Mouse (Mus musculus) forebrain, embryonic 16.5 days (tissue): ENCODE results near the gene Nip7. TPM values are rescaled to one million over a fixed set of nuclear protein-coding genes. Genes with fewer than 3 reads are reported as not detected.
"Not testable (repeated sequence)": the region's sequence is repeated elsewhere in the genome, so short reads cannot be mapped to it uniquely, and the experiment has no call there.

ENCODE experiments used
- ATAC-seq: fragments of 200-750 bp; cut with Nextera tagmentation; 2 replicates; pipeline ENCODE4 v1.8.0; 2017; ENCODE audit warnings: mild to moderate bottlenecking, moderate library complexity
- H3K27ac ChIP-seq: fragments of 300-500 bp; sonication (generic); 2 replicates; pipeline ENCODE4 v1.5.1; 2014; ENCODE audit warnings: low read length, control low read depth
- H3K27me3 ChIP-seq: fragments of 300-500 bp; sonication (generic); replicated peaks from 2 replicates; pipeline ENCODE4 v1.6.1; 2014; ENCODE audit warnings: low read length; ENCODE audit not compliant: control insufficient read depth, insufficient read depth
- H3K36me3 ChIP-seq: fragments of 300-500 bp; sonication (generic); 2 replicates; pipeline ENCODE4 v1.6.1; 2014; ENCODE audit not compliant: control insufficient read depth, insufficient read depth
- H3K4me1 ChIP-seq: fragments of 300-500 bp; sonication (generic); replicated peaks from 2 replicates; pipeline ENCODE4 v1.6.1; 2014; ENCODE audit warnings: low read length; ENCODE audit not compliant: control insufficient read depth, insufficient read depth
- H3K4me2 ChIP-seq: fragments of 300-500 bp; sonication (generic); 2 replicates; pipeline ENCODE4 v1.6.1; 2014; ENCODE audit warnings: mild to moderate bottlenecking, low read length, control low read depth
- H3K4me3 ChIP-seq: fragments of 300-500 bp; sonication (generic); replicated peaks from 2 replicates; pipeline ENCODE4 v1.5.1; 2014; ENCODE audit warnings: mild to moderate bottlenecking, low read length, control low read depth
- H3K9ac ChIP-seq: fragments of 300-500 bp; sonication (generic); replicated peaks from 2 replicates; pipeline ENCODE4 v1.6.1; 2014; ENCODE audit warnings: low read depth, low read length, control low read depth
- H3K9me3 ChIP-seq: fragments of 300-500 bp; sonication (generic); 2 replicates; pipeline ENCODE4 v1.6.1; 2016; ENCODE audit warnings: low read length; ENCODE audit not compliant: control insufficient read depth
- WGBS: fragments of 180-500 bp; shearing (Covaris S2); extraction: QIAGEN DNeasy Blood & Tissue Kit; methylation state at CpG from one replicate; pipeline ENCODE4 v1.1.7; 2014; 5-methylcytosine and 5-hydroxymethylcytosine counted together
- polyA plus RNA-seq: library from polyadenylated mRNA; unstranded; fragments of >200 nt; fragmentation: Nextera tagmentation; extraction: Ambion mirVana; gene quantifications from 2 replicates; pipeline ENCODE4 v1.2.1, GENCODE M21; 2015

The Nip7 gene
- polyA plus RNA-seq, 1 experiment from 2014 or later: 76.7 TPM

DNA sequence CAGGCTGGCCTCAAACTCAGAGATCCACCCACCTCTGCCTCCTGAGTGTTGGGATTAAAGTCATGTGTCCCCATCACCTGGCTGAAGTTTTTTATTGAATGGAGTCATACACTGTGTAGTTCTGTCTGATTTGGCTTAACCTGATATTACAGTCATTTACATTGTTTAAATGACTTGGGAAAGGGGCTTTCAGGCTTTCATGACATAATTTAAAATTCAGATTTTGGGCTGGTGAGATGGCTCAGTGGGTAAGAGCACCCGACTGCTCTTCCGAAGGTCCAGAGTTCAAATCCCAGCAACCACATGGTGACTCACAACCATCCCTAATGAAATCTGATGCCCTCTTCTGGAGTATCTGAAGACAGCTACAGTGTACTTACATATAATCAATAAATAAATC, 23.1 kb upstream of the Nip7 start:
- H3K4me3 ChIP-seq, H3K36me3 ChIP-seq, H3K27me3 ChIP-seq, H3K27ac ChIP-seq, H3K4me2 ChIP-seq, ATAC-seq, H3K9ac ChIP-seq, H3K9me3 ChIP-seq: not testable (repeated sequence)
- WGBS: 91% methylated on average over 2 of the region's 2 CpGs
- peaks cover 18% of the 10 kb centered on the region for H3K4me1 ChIP-seq

- no peaks in the 10 kb centered on the region for H3K9me3 ChIP-seq
- H3K27me3 ChIP-seq: no peaks in the 10 kb centered on the region
- 88% methylated on average over 3 of the region's 3 CpGs for WGBS
- H3K27ac ChIP-seq: no peak overlapping the region
- peaks cover 15% of the 10 kb centered on the region for H3K36me3 ChIP-seq
- H3K4me3 ChIP-seq: no peak overlapping the region
- peaks cover 18% of the 10 kb centered on the region for H3K4me1 ChIP-seq
- no peak overlapping the region for H3K9ac ChIP-seq
- H3K4me2 ChIP-seq: no peak overlapping the region
- no peak for ATAC-seq
These were observed 21.0 kb upstream of the Nip7 start for GRCm38 (mm10) chr8:107035641-107036040.

DNA sequence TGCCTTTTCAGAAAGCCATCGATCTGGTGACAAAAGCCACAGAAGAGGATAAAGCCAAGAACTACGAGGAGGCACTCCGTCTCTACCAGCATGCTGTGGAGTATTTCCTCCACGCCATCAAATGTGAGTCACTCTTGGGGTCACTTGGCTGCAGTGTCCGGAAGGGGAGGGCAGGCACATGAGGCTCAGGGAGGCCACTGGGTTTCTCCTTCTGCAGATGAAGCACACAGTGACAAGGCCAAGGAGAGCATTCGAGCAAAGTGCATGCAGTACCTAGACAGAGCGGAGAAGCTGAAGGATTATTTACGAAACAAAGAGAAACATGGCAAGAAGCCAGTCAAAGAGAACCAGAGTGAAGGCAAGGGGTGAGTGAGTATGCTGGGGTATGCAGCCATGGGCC, 20.1 kb upstream of the Nip7 start:
- H3K4me3 ChIP-seq: no peak overlapping the region
- H3K4me2 ChIP-seq: no peak overlapping the region
- no peaks in the 10 kb centered on the region for H3K9me3 ChIP-seq
- no peak for ATAC-seq
- H3K36me3 ChIP-seq: peaks cover 21% of the 10 kb centered on the region
- 84% methylated on average over 8 of the region's 8 CpGs for WGBS
- H3K4me1 ChIP-seq: peaks cover 18% of the 10 kb centered on the region
- H3K27me3 ChIP-seq: no peaks in the 10 kb centered on the region
- no peak overlapping the region for H3K9ac ChIP-seq
- H3K27ac ChIP-seq: no peak overlapping the region

- ATAC-seq: no peak
- no peak overlapping the region for H3K9ac ChIP-seq
- no peaks in the 10 kb centered on the region for H3K4me1 ChIP-seq
- peaks cover 43% of the 10 kb centered on the region for H3K36me3 ChIP-seq
- WGBS: 89% methylated on average over 7 of the region's 7 CpGs
- no peaks in the 10 kb centered on the region for H3K27me3 ChIP-seq
- no peaks in the 10 kb centered on the region for H3K9me3 ChIP-seq
- no peak overlapping the region for H3K27ac ChIP-seq
- H3K4me2 ChIP-seq: no peak overlapping the region
- H3K4me3 ChIP-seq: no peak overlapping the region
These were observed 16.0 kb upstream of the Nip7 start for GRCm38 (mm10) chr8:107040632-107041031.

GRCm38 (mm10) chr8:107045478-107045877, 11.2 kb upstream of the Nip7 start:
- Histone ChIP-seq H3K9ac (no peak overlapping the region), H3K27ac (no peak overlapping the region), H3K36me3 (peaks cover 32% of the 10 kb centered on the region), H3K27me3 (no peaks in the 10 kb centered on the region), H3K9me3 (no peaks in the 10 kb centered on the region), H3K4me3 (no peak overlapping the region), H3K4me2 (no peak overlapping the region), H3K4me1 (peaks cover 16% of the 10 kb centered on the region)
- ATAC-seq: no peak
- 92% methylated on average over 6 of the region's 6 CpGs for WGBS

DNA sequence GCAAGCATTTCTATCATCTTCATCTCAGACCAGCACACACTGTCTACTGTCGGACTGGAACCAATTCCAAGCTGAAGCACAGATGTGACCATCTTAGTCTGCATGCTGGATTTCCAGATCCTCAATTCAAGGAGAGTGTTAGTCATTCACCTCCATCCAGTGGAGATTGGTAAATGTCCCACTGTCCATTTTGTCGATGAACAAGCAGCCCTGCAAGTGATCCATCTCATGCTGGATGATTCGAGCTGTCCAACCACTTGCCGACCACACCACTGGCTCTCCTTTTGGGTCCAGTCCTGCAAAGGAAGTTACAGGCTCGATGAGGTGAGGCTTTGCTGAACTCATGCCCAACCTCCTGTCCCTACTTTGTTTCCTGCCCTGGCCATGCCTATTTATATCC, 9.7 kb upstream of the Nip7 start:
- Histone ChIP-seq H3K4me1 (peaks cover 16% of the 10 kb centered on the region), H3K27me3 (no peaks in the 10 kb centered on the region), H3K4me3 (no peak overlapping the region), H3K27ac (no peak overlapping the region), H3K36me3 (peaks cover 30% of the 10 kb centered on the region), H3K9ac (no peak overlapping the region), H3K9me3 (no peaks in the 10 kb centered on the region), H3K4me2 (no peak overlapping the region)
- 87% methylated on average over 5 of the region's 5 CpGs for WGBS
- no peak for ATAC-seq

DNA sequence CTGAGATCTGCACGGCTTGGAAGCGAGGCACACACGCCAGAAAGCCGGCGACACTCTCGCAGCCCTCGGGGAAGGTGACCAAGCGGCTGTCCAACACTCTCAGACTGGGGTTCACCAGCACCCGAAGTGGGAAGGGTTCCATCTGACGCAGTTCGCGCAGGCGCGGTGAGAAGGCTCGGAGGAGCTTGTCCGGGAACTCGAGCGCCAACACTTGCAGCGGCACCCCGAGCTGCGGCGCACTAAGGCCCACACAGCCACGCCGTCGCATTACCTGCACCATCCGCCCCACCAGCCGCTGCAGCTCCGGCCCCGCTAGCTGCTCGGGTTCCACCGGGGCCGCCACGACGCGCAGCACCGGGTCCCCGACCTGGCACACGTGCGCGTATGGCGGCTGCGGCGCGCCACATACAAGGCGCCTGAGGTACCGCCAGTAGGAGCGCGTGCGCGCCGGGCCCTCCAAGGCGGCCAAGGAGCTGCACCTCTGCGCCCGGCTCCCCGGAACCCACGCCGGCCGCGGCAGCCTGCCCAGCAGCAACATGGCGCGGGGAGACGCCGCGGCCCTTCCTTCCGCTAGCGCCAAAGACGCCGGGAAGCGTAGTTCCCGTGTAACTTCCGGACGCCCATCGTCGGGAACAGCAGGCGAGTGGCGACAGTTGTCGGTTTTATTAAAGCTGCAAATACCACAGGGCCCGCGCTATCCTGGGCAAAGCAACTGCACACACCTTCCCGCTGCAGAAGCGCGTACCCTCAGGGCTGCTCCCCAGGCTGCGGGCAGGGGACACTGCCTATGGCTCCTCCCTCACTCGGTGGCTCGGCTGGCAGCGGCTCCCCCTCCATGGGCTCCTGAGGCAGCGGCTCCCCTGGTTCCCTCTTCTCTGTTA, 8.4 kb upstream of the Nip7 start, which contains the start of gene Pdf:
Gene Pdf, minus strand, starts transcription at position 554 of the 881 bp plus-strand sequence.
- peak within 1 kb of the TSS; percentile 72 for H3K9ac ChIP-seq
- under 1% methylated on average over 83 of the region's 87 CpGs for WGBS
- peak within 1 kb of the TSS; percentile 63 for H3K4me3 ChIP-seq
- peak within 1 kb of the TSS; percentile 89 for H3K27ac ChIP-seq
- H3K36me3 ChIP-seq: peaks cover 33% of the 10 kb centered on the region
- peaks cover 16% of the 10 kb centered on the region for H3K4me1 ChIP-seq
- no peaks in the 10 kb centered on the region for H3K9me3 ChIP-seq
- H3K27me3 ChIP-seq: no peaks in the 10 kb centered on the region
- peak within 1 kb of the TSS; percentile 90 for H3K4me2 ChIP-seq
- ATAC-seq: peak; percentile 90

DNA sequence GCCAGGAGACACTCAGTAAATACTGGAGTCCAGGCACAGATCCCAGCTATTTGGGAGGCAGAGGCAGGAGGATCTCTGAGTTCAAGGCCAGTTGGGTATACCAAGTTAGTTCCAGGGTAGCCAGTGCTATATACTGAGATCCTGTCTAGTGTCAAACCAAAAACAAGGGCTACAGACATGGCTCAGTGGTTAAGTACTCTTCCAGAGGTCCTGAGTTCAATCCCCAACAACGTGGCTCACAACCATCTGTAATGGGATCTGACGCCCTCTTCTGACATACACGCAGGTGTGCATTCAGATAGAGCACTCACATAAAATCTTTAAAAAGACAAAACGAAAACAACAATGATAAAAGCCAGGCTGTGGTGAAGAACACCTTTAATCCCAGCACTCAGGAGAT, 7.2 kb upstream of the Nip7 start:
- Histone ChIP-seq H3K9me3 (no peaks in the 10 kb centered on the region), H3K4me3 (no peak overlapping the region)
- 93% methylated on average over 4 of the region's 4 CpGs for WGBS

GRCm38 (mm10) chr8:107052046-107052445, 4.6 kb upstream of the Nip7 start:
- ATAC-seq: no peak
- Histone ChIP-seq H3K9ac (no peak overlapping the region), H3K4me3 (no peak overlapping the region), H3K4me2 (no peak overlapping the region), H3K9me3 (no peaks in the 10 kb centered on the region), H3K36me3 (peaks cover 22% of the 10 kb centered on the region), H3K27ac (no peak overlapping the region), H3K4me1 (peaks cover 26% of the 10 kb centered on the region), H3K27me3 (no peaks in the 10 kb centered on the region)
- 97% methylated on average over 8 of the region's 8 CpGs for WGBS

More for the DNA sequence above, 7.2 kb upstream of the Nip7 start:
- Histone ChIP-seq H3K9ac (no peak overlapping the region), H3K27ac (no peak overlapping the region), H3K4me2 (no peak overlapping the region; the same call in 1 of the 2 replicates), H3K27me3 (no peaks in the 10 kb centered on the region), H3K36me3 (peaks cover 28% of the 10 kb centered on the region), H3K4me1 (peaks cover 16% of the 10 kb centered on the region)
- ATAC-seq: no peak
